Mouse (Mus musculus): ENCODE measurements at regions not wholly inside any gene's neighbourhood (a gene's known extent, or its start where the extent isn't known, plus 50 kb on each side); places are given as distances from the start of the nearest gene placed in this dataset.

DNA sequence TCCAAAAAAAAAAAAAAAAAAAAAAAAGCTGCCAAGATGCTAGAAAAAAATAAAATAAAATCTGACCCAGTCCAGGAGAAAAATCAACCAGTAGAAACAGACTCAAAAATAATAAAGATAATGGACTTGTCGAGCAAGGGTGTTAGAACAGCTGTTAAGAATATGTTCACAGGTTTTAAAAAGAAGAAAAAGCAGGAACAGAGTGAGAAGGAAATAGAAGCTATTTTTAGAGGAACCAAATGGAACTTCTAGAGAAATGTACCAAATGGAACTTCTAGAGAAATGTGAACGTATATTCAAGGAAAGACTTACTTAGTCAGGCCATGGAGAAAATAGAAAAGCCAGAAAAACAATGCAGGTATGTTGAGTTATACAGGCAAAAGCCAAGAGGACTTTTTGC lies 662.4 kb upstream of the Jmjd1c start:
- no peak for DNase-seq

DNA sequence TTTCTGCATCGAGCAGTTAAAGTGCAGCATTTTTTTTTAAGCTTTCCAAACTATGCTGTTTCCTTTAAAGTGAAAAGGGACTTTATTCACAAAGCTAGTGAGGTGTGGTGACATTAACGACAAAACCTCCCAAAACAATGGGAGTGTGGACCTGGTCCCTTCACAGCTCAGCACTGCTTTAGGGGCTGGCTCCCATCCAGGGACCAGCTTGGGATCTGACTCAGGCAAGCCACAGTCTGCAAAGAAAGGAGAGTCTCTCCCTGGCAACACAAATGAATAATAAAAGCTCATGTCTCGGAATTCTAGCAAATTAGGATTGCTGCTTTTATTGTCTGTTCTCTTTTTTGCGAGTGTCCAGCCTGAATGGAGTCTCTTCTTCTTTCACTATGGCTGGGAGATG lies 625.2 kb upstream of the Jmjd1c start:
- DNase-seq = no peak

DNA sequence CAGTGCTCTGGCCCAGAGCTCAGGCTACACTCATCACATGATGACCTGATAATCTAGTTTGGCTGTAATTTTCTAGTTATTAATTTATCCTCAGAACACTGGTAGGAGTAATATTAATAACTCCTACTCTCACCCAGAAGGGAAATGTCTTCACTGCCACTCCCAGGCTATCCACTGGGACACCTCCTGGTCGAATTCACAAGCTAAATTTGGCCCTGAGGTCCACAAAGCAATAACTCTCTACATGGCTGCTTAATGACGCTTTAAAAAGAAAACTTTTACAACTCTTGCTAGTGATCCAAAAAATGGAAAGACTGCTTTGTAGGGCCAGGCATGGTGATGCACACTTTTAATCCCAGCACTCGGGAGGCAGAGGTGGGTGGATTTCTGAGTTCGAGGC lies 623.9 kb upstream of the Jmjd1c start:
- no peak for DNase-seq

DNA sequence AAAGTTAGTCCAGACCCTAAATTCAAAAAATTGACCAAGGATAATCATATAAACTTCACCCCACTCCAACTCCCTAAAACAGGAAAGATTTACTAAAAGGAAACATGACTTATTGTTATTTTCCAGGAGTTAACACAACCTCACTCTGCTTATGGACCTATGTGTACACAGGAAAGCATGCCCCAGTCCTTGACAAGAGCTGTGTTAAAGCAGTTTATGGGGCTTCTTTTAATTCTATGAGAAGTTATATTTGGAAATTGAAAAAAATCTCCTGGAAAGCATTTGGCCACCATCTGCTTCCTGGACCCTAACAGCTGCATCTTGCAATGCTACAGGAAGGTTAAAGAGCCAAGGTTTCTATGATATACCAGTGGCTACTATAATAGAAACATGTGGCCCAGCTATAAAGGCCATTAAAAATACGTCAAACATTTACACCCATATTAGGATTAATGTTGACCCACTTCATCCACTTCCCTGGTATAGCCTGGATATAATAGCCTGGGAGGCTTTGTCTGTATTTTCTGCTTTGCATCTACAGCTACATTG lies 620.7 kb upstream of the Jmjd1c start:
- DNase-seq = no peak

DNA sequence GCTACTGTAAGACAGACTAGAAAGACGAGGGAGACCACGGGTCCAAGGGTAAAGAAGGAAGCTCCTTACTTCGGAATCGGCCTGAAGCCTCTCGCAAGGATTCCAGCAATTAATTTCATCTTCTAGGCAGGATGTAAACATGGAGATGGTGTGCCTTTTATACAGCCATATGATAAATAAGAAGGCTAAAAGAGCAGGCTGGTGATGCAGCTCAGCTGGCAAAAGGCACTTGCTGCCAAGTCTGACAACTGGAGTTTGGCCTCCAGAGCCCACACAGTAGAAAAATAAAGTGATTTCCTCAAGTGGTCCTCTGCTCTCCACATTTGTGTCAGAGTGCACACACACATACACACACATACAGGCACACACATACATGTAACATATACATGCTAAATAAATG lies 605.1 kb upstream of the Jmjd1c start:
- DNase-seq = no peak

DNA sequence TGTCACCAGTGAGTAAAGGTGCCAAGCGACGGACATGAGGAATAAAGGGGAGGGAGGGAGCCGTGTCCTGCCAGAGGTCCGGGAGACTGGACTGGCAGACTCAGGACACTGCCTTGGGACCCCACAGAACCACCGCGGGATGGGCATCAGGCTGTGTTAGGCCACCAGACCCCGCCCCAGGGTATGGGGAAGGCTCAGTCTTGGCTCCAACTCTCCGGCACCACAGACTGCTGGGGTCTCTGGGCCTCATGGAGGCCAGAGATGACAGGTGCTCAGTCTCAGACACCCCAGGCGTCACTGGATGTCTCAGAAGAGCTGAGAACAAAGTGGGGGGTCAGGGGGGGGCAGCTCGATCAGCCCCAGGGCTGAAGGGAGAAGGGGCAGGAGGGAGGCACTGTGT lies 604.1 kb upstream of the Jmjd1c start:
- no peak for DNase-seq

DNA sequence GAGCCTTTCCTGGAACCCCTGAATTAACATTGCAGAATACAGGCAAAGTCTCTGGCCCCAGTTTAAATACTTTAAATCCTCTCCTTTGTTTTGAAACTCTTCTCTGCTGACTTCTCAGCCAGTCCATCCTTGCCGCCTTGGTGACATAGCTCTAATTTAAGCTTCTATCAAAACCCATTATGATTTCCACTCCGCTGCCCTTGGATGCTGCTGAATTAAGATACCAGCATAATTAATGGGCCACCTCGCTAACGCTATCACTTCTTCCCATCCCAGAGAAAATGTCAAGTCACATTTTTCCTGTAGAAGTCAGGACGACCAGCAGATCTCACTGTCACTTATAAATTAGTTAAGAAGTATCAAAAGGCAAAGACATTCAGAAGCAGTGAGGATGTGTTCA lies 556.1 kb upstream of the Jmjd1c start:
- no peak for DNase-seq

DNA sequence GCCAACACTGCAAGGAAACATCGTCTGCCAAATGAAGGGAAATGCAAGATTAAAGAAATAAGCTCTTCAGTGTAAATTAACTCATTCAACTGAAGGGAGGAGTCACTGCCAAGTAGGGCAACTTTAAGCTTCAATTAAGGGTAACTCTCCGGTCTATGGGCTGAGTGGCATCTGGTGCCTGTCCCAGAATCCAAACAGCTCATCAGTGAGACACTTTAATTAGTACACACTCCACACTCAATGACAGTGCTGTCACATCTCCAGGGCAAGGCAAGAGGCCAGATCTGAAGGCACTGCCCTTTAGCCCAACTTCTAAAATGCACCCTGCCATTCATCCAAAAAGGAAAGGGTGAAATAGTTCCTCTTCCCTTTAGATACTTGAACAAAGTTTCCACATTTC lies 549.3 kb upstream of the Jmjd1c start:
- no peak for DNase-seq

DNA sequence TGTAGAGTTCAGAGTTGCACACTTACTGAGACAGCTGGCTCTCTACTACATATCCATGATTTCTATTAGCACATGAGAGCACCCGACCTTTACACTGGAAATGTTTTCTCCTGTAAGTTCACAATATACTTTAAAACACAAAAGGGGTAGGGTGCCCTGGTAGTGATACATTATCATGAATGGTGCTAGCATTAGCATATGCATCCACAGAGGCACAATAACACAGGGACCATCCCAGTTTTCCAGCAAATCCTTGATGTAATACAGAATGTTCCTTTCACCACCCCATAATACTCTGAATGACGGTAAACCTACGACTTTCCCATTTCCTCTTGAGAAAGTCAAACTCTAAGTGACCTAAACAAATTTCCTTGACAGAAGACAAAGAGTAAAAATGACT lies 548.3 kb upstream of the Jmjd1c start:
- DNase-seq = no peak

DNA sequence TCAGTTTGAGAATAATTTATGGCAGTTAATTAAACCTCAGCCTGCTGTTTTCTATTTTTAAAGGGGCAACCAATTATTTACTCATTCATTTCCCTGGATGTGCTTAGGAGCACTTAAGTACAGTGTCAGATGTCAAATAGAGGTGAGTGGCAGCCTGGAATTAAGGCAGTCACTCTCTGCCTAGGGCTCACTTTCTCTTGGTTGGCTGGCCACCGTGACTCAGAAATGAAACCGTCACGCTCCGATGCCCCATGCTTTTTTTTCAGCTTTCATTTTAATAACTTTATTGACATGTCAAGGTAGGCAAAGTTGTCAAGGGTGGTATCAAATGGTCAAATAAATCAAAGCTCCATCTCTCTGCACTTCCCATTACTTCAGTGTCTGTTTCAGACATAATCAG lies 547.9 kb upstream of the Jmjd1c start:
- no peak for DNase-seq

DNA sequence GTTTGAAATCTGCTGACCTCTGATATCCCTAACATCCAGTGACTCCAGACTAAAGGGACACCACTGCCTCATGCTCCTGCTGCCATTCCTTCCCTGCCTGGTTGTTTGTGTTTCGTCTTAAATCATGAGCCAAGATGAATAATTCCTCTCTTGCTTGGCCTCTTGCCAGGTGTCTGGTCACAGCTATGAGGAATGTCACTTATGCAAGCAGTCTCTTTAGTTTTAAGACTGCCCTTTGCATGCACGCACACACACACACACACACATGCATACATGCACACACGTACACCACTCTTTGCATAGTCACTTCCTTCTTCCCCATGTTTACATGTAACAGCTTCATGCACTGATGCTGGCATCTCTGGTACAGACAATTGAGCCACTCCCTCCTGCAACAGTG lies 543.0 kb upstream of the Jmjd1c start:
- DNase-seq = no peak

DNA sequence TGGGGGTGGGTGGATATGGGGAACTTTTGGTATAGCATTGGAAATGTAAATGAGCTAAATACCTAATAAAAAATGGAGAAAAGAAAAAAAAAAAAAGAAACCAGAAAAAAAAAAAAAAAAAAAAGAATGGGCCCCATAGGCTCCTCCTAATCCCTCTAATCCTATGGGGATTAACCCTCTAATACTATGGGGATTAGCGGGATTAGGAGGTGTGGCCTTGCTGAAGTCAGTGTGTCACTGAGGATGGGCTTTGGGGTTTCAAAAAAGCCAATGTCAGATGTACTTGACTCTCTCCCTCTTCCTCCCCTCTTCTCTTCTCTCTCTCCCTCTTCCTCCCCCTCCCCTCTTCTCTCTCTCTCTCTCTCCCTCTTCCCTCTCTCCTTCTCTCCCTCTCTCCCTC lies 541.7 kb upstream of the Jmjd1c start:
- no peak for DNase-seq

DNA sequence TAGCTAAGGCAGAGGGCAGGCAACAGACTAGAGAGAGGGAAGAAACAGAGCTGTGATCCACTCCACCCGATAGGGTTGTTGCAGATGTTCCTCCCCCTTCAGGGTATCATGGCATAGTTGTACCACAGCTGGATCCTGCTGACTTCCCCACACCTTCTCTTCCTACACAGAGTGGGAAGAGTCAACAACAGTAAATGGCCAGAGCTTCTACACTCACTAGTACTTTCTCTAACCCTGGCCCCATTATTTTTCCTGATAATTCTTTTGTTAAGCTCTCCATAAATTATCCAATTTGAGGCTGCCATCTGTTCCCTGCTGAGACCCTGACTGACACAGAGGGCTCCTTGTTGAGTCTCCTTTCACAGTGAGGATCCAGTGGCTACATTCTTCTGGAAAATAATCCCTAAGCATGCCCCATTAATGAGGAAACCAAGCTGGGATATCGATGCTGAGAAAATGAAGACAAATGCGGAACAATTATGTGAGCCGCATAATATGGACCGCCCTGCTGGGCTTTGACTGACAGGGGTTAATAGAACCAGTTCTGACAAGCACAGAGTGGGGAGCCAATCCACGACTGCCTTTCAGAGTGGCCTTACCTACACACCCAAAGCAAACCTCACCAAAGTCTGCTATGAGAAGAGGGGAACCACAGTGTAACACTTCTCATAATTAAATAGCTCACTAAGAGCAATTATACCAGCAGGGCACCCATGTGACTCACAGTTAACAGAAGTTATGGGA lies 537.7 kb upstream of the Jmjd1c start:
- no peak for DNase-seq

DNA sequence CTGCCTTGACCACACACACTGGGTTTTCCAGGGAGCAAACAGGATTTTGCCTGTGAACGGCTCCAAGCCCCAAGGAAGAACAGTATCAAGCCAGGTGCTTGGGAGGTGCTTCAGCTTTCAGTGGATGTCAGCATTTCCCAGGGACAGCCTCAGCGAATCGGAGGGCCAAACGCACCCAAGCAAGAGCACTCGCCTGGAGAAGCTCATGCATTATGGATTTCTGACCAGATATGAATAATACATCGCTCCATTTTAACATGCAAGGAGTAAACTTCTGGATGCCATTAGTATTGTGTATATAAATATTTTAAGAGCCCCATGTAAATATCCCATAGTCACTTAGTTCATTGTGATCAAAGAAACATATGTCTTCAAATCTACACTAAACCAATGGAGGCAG lies 530.6 kb upstream of the Jmjd1c start:
- DNase-seq = no peak

DNA sequence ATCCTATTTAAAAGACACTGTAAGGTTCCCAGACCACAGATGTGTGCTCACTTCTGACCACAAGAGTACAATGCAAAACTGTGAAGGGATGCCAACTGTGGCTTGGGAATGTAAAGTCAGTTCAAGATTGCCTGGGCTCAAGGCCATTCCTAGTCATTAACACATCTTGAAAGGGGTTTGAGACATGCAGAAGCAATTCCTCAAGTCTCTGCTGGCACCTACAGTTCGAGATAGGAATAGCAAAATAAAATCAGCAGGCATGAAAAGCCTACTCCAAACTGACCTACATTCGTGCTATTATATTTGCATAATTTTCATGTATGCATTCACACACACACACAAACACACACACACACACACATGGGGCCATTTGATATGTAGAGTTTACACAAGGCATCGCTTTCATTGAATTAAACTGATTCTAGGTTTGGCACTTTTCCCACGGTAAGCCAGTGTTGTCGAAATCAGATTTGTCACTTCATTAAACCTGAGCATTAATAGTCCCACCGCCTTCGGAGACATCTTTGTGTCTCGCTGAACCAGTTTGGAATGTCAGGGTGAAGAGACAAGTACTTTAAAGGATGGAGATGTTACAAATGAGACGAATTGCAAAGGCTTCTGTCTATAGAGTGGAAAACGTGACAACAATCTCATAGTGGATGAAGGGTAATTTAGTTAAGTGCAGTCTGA lies 520.9 kb upstream of the Jmjd1c start:
- no peak for DNase-seq

DNA sequence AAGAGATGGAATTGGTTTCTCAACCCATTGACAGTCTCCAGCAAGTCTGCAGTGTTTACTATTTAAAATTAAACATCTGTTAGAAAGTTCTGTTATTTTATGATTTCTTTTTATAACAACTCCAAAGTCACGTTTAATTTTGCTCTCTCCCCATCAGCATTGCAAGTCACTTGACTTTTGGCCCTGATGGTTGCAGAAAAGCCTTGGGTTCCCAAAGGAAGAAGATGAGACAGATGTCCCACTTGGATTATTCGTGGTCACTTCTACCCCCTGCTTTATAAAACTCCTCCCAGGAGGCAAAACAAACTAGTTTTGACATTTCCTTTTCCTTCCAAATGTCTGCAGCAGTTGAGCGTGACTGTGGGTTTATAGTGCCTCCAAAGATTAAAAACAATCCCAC lies 502.9 kb upstream of the Jmjd1c start:
- DNase-seq = no peak

DNA sequence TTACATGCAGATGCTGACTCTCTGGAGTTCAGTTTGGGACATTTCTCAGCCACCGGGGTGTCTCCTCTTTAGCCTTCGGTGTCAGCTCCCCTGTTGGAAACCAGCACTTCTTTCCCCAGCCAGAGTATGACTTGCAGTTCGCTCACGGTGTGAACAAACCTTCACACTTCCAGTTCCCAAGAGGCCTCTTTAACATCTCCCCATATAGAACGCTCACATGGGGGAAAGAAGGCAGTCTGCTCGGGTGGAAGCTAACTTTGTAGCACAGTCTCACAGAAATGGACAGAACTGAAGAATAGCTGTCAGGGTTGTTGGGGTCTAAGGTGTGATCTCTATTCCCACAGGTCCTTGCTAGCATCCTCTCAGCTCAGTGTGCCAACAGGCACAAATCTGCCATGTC lies 502.4 kb upstream of the Jmjd1c start:
- DNase-seq = no peak

DNA sequence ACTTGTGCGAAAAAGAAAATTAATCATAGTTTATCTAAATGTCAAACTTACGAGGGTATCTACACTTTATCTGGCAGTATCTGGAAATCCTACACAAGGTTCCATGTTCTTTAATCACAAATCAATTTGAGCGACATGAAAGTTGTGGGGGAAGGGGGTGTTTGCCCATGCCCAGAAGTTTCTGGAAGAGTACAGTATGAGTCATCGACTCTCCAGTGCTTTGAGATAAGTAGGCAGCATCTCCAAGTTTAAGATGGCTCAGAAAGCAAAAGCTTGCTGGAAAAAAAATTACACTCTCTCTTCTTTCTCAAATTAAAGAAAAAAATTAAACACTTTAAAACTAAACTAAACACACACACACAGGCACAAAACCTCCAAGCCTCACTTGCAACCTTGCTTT lies 498.0 kb upstream of the Jmjd1c start:
- DNase-seq = no peak

DNA sequence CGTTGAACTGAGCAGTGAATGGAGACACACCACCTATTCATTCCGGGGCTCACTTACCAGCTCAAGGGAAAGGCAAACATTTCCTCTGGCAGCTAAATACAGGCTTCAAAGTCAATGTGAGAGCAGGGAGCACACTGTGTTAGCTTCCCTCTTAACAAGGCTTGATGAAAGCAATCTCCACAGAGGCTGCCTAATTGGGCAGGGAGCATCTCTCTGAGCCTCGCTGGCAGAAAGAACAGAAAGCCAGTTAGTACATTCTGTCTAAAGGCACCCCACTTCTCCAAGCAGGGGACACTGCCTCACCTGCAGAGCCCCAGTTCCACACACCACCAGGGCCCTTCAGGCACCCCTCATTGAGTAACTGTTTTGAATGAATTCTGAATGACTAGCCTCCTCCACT lies 488.8 kb upstream of the Jmjd1c start:
- no peak for DNase-seq

DNA sequence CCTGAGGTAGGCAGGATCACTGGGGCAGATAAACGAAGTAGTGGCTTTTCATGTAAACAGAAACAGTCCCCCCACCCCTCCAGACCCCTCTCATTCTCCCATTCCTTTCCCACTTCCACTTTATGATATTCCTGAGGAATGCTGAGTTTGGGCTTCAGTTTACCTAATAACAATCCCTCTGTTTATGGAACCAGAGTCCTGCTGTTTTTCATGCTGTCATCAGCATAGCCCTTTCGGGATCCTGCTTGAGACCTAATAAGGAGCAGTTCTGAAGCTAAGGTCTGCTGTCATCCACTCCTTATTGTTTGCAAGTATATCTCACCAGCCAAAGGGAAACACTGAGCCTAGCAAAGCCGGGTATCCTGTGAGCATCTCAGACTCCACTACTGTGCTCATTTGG lies 479.6 kb upstream of the Jmjd1c start:
- no peak for DNase-seq

DNA sequence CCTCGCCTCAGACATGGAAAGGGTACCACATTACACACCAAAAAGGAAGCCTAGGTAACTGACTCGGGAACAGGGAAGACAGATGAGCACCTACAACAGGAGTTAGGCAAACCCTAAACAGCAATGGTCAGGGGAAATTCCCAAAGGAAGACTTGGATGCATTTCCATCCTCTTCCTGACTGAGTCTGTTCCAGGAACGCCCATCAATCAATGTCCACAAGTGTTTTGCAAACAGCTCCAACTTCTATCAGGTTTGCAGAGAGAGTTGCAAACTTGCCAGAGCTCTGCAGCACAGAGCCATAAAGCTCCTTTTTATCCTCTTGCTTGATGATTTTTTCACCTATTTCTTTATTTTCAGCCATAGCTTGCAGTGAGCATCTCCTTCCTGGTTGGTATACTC lies 464.9 kb upstream of the Jmjd1c start:
- no peak for DNase-seq

DNA sequence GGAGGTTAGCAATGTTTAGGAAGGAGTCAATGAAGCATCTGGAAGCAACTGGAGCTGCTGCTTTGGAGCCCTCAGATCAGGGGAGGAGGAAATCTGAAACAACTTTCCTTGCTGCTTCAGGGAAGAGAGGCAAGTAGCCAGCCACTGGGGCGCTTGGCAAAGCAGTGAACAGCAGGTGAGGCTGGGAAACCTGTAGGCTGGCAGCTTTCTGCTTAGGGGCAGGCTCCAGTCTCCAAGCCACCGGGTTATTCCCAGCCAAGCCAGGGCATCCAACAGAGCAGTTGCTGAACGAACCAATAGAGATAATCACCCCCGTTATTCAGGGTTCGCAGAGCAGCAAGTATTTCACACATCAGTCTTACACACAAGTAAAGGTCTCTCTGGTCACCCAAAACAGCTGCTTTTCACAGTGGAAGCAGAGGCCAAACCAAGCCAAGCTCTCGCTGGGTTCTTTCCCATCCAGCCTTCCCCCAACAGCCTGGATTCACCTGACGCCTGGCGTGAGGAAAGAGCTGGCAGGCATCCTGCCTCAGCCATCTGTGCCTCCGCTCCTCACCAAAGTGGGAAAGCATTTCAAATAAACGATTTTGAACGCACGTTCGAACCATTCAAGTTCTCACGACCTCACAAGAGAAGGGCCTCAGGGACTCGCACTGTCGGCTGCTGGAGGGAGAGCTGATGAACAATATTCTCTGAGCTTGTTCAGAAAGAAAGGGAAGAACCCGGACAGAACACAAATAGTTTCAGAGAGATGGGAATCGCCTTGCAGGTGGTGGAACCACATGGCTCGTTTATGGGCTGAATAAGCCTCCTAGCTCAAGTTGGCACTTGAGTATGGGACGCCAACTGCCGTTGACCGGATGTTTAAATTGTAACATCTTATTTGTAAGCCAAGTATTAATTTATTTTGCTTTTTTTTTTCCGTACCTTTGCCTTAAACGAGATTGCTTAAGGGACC lies 454.8 kb upstream of the Jmjd1c start:
- no peak for DNase-seq

DNA sequence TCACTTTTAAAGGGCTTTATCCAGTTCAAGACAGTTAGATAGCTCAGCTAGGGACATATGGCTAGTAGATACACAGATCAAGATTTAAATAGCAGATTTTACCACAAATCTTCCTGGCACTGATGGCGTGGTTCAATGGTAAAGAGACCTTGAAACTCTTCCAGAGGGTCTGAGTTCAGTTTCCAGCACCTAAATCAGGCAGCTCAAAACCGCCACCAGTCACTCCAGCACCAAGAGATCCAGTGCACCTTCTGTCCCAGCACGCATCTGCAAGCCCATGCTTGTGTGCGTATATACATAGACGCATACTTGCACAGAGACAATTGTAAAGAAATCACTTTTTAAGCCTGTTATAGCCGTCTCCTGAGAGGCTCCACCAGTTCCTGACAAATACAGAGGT lies 454.0 kb upstream of the Jmjd1c start:
- no peak for DNase-seq

DNA sequence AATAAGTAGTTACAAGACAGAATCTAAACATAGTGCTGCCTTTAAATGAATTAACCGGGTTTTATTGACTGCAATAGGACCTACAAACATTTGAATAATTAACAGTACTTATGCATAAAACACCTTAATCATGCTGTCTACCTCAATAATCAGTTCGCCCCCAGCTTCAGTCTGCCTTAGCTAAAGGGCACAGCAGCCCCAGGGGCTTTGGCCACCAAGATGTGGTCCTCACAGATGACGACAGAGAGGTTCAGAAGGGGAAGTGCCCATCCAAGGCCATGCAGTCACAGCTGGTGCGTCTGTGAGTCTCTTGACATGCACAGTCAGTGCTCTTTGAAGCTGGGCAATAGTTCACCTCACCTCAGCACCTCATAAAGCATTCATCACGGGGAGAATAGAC lies 452.8 kb upstream of the Jmjd1c start:
- DNase-seq = no peak
